Mouse (Mus musculus): ENCODE measurements around the gene Upk1a.

DNA sequence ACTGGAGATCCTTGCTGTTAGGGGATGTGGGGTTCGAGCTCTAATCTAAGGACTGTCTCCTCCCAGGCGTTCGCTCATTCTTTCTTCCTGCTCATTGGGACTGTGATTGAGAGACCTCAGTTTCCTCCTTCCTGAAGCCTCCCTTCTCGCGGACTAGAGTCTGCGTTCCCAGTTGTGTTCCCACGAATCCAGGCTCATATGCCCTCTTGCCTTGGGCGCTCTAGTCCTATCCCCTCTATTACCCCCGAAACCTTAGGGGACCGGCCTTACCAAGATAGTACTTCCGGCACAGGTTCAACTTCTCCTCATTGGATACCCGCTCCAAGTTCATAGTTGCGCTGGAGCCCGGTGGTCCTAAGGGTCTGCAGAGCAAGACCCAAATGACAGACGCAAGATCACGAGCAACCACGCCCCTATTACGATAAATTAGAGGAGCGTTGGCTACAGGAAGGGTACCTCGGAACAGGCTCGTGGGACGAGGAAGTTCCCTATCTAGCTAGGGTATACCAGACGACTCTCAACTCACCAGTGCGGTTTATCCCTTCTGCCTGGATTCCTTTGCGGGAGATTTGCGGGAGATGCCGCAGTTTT lies 50.0 kb downstream of the Upk1a start:
- TF ChIP-seq CTCF (IDR thresholded peaks at IDR 0.05; ENCODE audit: borderline replicate concordance, extremely low read depth, insufficient read depth, insufficient read length) = no peak
- no peak for TF ChIP-seq POLR2A (IDR thresholded peaks at IDR 0.05; ENCODE audit: borderline replicate concordance, extremely low read depth, insufficient read depth, insufficient read length, poor library complexity, severe bottlenecking)
